Mouse (Mus musculus) telencephalon, adult 2 months (tissue): ENCODE measurements around the gene Tsfm.
"Not testable (repeated sequence)": the region's sequence is repeated elsewhere in the genome, so short reads cannot be mapped to it uniquely, and the experiment has no call there.

Experiments
- DNase-seq: peaks from one replicate; pipeline ENCODE4 v3.0.0-alpha.2; 2011; ENCODE audit warnings: low read depth, low spot score

Tsfm gene

GRCm38 (mm10) chr10:127063913-127064870, 33.6 kb upstream of the Tsfm start:
- DNase-seq, result no peak

GRCm38 (mm10) chr10:127063239-127063872, 32.7 kb upstream of the Tsfm start, which contains the start of gene Cdk4:
TSS of gene Cdk4 (plus strand) at chr10:127063534.
- DNase-seq, result peak; percentile 98

- no peak for DNase-seq
Measured at GRCm38 (mm10) chr10:127062503-127062902, 31.9 kb upstream of the Tsfm start.

GRCm38 (mm10) chr10:127062101-127062500, 31.5 kb upstream of the Tsfm start:
- DNase-seq, result not testable (repeated sequence)

GRCm38 (mm10) chr10:127061513-127061912, 30.9 kb upstream of the Tsfm start:
- DNase-seq, result no peak

GRCm38 (mm10) chr10:127061085-127061484, 30.4 kb upstream of the Tsfm start:
- DNase-seq, result no peak

- DNase-seq, result no peak
Measured at GRCm38 (mm10) chr10:127059968-127060916, 29.6 kb upstream of the Tsfm start, which contains the start of gene March9. TSS of gene March9 (minus strand) at chr10:127060184.

- no peak for DNase-seq
Measured at GRCm38 (mm10) chr10:127059174-127059967, 28.7 kb upstream of the Tsfm start.

GRCm38 (mm10) chr10:127058708-127059107, 28.1 kb upstream of the Tsfm start:
- no peak for DNase-seq

- no peak for DNase-seq
Measured at GRCm38 (mm10) chr10:127058161-127058560, 27.5 kb upstream of the Tsfm start.

GRCm38 (mm10) chr10:127056490-127056889, 25.9 kb upstream of the Tsfm start:
- DNase-seq, result no peak

GRCm38 (mm10) chr10:127055406-127055805, 24.8 kb upstream of the Tsfm start:
- no peak for DNase-seq

- no peak for DNase-seq
Measured at GRCm38 (mm10) chr10:127054646-127055045, 24.0 kb upstream of the Tsfm start.

GRCm38 (mm10) chr10:127050119-127050474, 19.5 kb upstream of the Tsfm start:
- DNase-seq, result no peak

GRCm38 (mm10) chr10:127049395-127050118, 18.9 kb upstream of the Tsfm start:
- DNase-seq, result no peak

GRCm38 (mm10) chr10:127048608-127049394, 18.2 kb upstream of the Tsfm start:
- DNase-seq, result no peak

GRCm38 (mm10) chr10:127047954-127048353, 17.3 kb upstream of the Tsfm start, which contains the start of gene Cyp27b1:
TSS of gene Cyp27b1 (plus strand) at chr10:127048250.
- no peak for DNase-seq

GRCm38 (mm10) chr10:127043187-127043586, 12.5 kb upstream of the Tsfm start:
- DNase-seq, result no peak

GRCm38 (mm10) chr10:127042468-127043115, 12.0 kb upstream of the Tsfm start:
- DNase-seq, result no peak
